Mouse (Mus musculus) embryonic facial prominence, embryonic 15.5 days (tissue): Measurements from ENCODE around the gene Gm12845. TPM values are rescaled to one million over a fixed set of nuclear protein-coding genes. Genes with fewer than 3 reads are reported as not detected.
"Not testable (repeated sequence)": the region's sequence is repeated elsewhere in the genome, so short reads cannot be mapped to it uniquely, and the experiment has no call there.

ENCODE experiments used
- ATAC-seq: fragments of 200-750 bp; cut with Nextera tagmentation; 2 replicates; pipeline ENCODE4 v1.8.0; 2017; ENCODE audit warnings: low read depth, moderate TSS enrichment; ENCODE audit not compliant: insufficient number of reproducible peaks, low FRiP score, low TSS enrichment
- H3K27ac ChIP-seq: fragments of 300-500 bp; sonication (generic); replicated peaks from 2 replicates; pipeline ENCODE4 v1.5.1; 2015; ENCODE audit warnings: mild to moderate bottlenecking, inconsistent platforms
- H3K27me3 ChIP-seq: fragments of 300-500 bp; sonication (generic); 2 replicates; pipeline ENCODE4 v1.6.1; 2015; ENCODE audit warnings: inconsistent platforms
- H3K36me3 ChIP-seq: fragments of 300-500 bp; sonication (generic); 2 replicates; pipeline ENCODE4 v1.6.1; 2015; ENCODE audit warnings: mild to moderate bottlenecking, inconsistent platforms
- H3K4me1 ChIP-seq: fragments of 300-500 bp; sonication (generic); 2 replicates; pipeline ENCODE4 v1.6.1; 2015; ENCODE audit warnings: inconsistent platforms
- H3K4me2 ChIP-seq: fragments of 300-500 bp; sonication (generic); replicated peaks from 2 replicates; pipeline ENCODE4 v1.6.1; 2015; ENCODE audit warnings: mild to moderate bottlenecking, inconsistent platforms
- H3K4me3 ChIP-seq: fragments of 300-500 bp; sonication (generic); replicated peaks from 2 replicates; pipeline ENCODE4 v1.5.1; 2015; ENCODE audit warnings: mild to moderate bottlenecking, inconsistent platforms
- H3K9ac ChIP-seq: fragments of 300-500 bp; sonication (generic); 2 replicates; pipeline ENCODE4 v1.6.1; 2015; ENCODE audit warnings: inconsistent platforms
- H3K9me3 ChIP-seq: fragments of 300-500 bp; sonication (generic); replicated peaks from 2 replicates; pipeline ENCODE4 v1.6.1; 2016; ENCODE audit warnings: inconsistent platforms
- WGBS: fragments of 180-500 bp; shearing (Covaris S2); methylation state at CpG from one replicate; pipeline ENCODE4 v1.1.7; 2015; 5-methylcytosine and 5-hydroxymethylcytosine counted together
- polyA plus RNA-seq: library from polyadenylated mRNA; unstranded; fragments of >200 nt; fragmentation: Nextera tagmentation; extraction: Ambion mirVana; gene quantifications from 2 replicates; pipeline ENCODE4 v1.2.1, GENCODE M21; 2015

Gm12845 gene
- polyA plus RNA-seq, 1 experiment from 2014 or later = not detected

DNA sequence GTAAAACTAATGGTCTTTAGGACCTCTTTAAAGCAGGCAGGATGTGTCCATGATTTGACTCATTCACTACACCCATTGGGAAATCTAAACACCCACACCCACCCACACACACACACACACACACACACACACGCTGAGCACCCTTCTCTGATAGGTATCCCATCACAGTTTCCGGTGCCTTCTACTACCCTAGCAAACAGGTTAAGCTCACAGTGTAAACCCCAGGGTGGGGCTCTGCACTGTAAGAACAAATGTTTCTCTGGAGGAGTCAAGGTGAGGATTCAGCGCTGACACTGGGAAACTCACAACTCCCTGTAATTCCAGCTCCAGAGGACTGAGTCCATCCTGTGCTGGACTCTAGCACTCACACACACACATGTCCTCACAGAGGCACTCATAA lies 7.7 kb downstream of the Gm12845 start:
- no peaks in the 10 kb centered on the region for H3K9me3 ChIP-seq
- WGBS = 73% methylated on average over 3 of the region's 3 CpGs
- no peak overlapping the region for H3K9ac ChIP-seq
- no peaks in the 10 kb centered on the region for H3K4me1 ChIP-seq
- H3K4me3 ChIP-seq = no peak overlapping the region
- no peaks in the 10 kb centered on the region for H3K36me3 ChIP-seq
- no peak overlapping the region for H3K27ac ChIP-seq
- ATAC-seq = no peak
- no peaks in the 10 kb centered on the region for H3K27me3 ChIP-seq
- no peak overlapping the region for H3K4me2 ChIP-seq

DNA sequence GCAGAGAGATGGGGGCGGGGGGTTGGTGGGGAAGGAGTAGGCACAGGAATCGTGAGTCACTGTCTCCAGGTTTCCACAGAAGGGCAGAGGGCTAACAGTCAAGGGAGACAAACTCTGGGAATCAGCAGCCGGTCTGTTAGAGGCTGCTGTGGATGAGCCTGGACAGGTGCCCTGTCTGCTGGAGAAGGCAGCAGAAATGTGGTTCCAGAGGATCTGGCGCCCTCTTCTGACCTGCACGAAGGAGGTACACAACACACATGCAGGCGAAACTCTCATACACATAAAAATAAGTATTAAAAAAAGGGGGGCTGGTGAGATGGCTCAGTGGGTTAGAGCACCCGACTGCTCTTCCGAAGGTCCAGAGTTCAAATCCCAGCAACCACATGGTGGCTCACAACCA lies 13.3 kb downstream of the Gm12845 start:
- no peaks in the 10 kb centered on the region for H3K36me3 ChIP-seq
- no peaks in the 10 kb centered on the region for H3K4me1 ChIP-seq
- no peak overlapping the region for H3K27ac ChIP-seq
- whole genome bisulfite sequencing = 55% methylated on average over 8 of the region's 8 CpGs
- ATAC-seq = no peak
- H3K4me2 ChIP-seq = no peak overlapping the region
- no peak overlapping the region for H3K9ac ChIP-seq
- H3K9me3 ChIP-seq = no peaks in the 10 kb centered on the region
- H3K4me3 ChIP-seq = no peak overlapping the region
- H3K27me3 ChIP-seq = no peaks in the 10 kb centered on the region

DNA sequence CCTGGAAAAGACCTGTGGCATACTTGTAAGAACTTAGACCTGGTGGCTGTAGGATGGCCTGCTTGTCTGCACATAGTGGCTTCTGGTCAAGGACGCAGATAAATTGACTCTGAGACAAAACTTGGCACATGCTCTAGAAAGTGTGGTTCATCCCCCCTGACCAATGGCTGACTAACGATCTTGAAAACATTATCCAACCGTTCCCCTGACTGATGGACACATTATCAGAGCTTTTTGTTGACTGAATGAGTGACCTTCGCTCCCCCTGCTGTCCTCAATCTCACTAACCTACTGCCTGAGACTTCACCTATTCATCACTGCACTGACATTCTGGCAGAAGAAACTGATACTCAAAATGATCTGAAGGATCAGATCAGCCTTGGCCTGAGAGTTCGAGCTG lies 28.3 kb downstream of the Gm12845 start:
- H3K27me3 ChIP-seq, H3K9me3 ChIP-seq, H3K4me3 ChIP-seq, ATAC-seq, H3K9ac ChIP-seq, H3K4me1 ChIP-seq, H3K4me2 ChIP-seq, H3K27ac ChIP-seq, H3K36me3 ChIP-seq: not testable (repeated sequence)
- 76% methylated on average over 5 of the region's 5 CpGs for WGBS

DNA sequence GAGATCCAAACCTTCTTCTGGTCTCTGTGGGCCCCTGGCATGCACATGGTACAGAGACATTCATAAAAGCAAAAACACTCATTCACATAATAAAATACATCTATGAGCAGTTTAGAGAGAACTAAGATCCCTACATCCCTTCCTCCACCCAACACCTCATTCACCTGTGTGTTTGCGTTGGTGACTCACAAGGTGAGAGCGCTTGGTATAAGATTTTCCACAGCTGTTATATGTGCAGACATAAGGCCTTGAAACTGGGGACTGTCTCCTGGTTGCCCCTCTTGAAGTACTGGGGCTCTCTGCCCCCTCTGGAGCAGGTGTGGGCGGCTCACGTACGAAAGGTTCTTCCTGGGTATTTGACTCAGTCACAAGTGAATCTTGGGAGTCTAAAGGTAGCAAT lies 35.9 kb downstream of the Gm12845 start:
- Histone ChIP-seq H3K4me1 (no peaks in the 10 kb centered on the region), H3K27me3 (no peaks in the 10 kb centered on the region), H3K9ac (no peak overlapping the region), H3K27ac (no peak overlapping the region), H3K4me2 (no peak overlapping the region), H3K4me3 (no peak overlapping the region), H3K36me3 (no peaks in the 10 kb centered on the region), H3K9me3 (no peaks in the 10 kb centered on the region)
- ATAC-seq = no peak
- 94% methylated on average over 5 of the region's 5 CpGs for WGBS

DNA sequence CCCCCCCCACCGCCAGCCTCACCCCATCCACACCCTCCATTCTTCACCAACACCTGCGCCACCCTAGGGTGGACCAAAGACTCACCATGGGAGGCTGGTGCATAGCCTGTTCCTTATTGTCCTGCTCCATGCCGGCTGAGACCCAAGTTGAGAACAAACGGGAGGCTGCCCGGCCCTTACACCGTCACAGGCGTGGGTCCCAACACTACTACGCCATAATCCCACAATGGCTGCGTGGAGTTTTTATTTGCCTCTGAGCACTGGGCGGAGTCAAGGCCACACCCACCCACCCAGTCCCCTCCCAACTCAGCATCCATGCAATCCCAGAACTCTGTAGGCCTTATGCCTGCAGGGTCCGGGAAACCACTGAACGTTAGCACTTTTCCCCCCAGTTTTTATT lies 41.2 kb downstream of the Gm12845 start, which contains the start of gene Klf17:
TSS of gene Klf17 (minus strand) at position 233 of the 400 bp plus-strand sequence.
- no peak for ATAC-seq
- no peak within 1 kb of the TSS for H3K4me2 ChIP-seq
- no peaks in the 10 kb centered on the region for H3K36me3 ChIP-seq

DNA sequence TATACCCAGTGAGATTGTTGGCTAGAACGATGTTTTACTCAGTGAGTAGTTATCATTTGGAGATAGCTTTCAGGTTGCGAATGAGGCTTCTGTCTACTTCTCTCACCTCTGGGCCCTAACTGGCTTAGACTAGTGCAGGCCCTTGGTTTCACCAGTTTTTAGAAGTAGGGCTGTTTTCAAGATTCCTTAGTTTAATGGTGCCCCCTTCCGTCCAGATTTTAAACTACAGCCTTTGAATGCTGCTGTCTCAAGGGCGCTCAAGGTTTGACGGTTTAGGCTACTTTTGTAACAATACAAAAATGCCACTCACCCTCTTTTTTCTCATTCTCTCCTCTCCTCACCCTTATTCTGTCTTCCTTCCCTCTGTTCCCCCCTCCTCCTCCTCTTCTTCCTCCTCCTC lies 46.7 kb downstream of the Gm12845 start:
- Histone ChIP-seq H3K9ac (no peak overlapping the region), H3K4me3 (no peak overlapping the region), H3K9me3 (no peaks in the 10 kb centered on the region), H3K27me3 (no peaks in the 10 kb centered on the region), H3K4me1 (no peaks in the 10 kb centered on the region), H3K27ac (no peak overlapping the region), H3K4me2 (no peak overlapping the region), H3K36me3 (no peaks in the 10 kb centered on the region)
- no peak for ATAC-seq
- 25% methylated on average over 5 of the region's 5 CpGs for WGBS

More for the DNA sequence above, 41.2 kb downstream of the Gm12845 start, which contains the start of gene Klf17:
- WGBS = 66% methylated on average over 12 of the region's 12 CpGs
- Histone ChIP-seq H3K9ac (no peak within 1 kb of the TSS), H3K27me3 (no peaks in the 10 kb centered on the region), H3K27ac (no peak within 1 kb of the TSS), H3K4me3 (no peak within 1 kb of the TSS), H3K9me3 (no peaks in the 10 kb centered on the region), H3K4me1 (no peaks in the 10 kb centered on the region)

DNA sequence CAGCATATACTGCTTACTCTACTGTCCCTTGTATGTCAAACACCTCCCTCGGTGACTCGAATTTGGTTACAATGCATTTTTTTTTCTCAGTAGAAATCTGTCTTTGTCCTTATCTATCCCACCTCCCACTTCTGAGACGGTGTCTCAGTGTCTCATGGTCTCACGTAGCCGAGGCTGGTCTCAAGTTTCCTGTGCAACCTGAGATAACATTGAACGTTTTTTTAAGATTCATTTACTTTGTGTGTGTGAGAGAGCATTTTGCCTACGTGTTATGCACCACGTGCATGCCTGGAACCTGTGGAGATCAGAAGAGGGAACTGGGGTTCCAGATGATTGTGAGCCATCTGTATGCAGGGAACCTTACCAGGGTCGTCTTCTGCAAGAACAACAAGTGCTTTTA lies 48.7 kb downstream of the Gm12845 start:
- Histone ChIP-seq H3K36me3 (no peaks in the 10 kb centered on the region), H3K4me1 (no peaks in the 10 kb centered on the region), H3K4me3 (no peak overlapping the region), H3K4me2 (no peak overlapping the region), H3K9ac (no peak overlapping the region), H3K27me3 (no peaks in the 10 kb centered on the region), H3K27ac (no peak overlapping the region), H3K9me3 (no peaks in the 10 kb centered on the region)
- WGBS = 50% methylated on average over 9 of the region's 9 CpGs
- ATAC-seq = no peak

Other genes starting within 250 kb of the Gm12845 start
- gene Rnf220, start 227.4 kb upstream of the Gm12845 start, polyA plus RNA-seq = 77.6 and 79.2 TPM in 2 replicates
- 159 and 169 TPM in 2 replicates for gene Eri3, start 174.0 kb upstream of the Gm12845 start, polyA plus RNA-seq
- 53.4 and 57.3 TPM in 2 replicates for gene Dmap1, start 42.1 kb upstream of the Gm12845 start, polyA plus RNA-seq
- not detected in 2 replicates for gene Klf17, start 41.2 kb downstream of the Gm12845 start, polyA plus RNA-seq
- 9.4 and 13.2 TPM in 2 replicates for gene Slc6a9, start 110.1 kb downstream of the Gm12845 start, polyA plus RNA-seq
- gene Ccdc24, start 148.1 kb downstream of the Gm12845 start, polyA plus RNA-seq = 1.5 and 3.6 TPM in 2 replicates
- 31.1 and 32.0 TPM in 2 replicates for gene B4galt2, start 159.1 kb downstream of the Gm12845 start, polyA plus RNA-seq
- 252 and 271 TPM in 2 replicates for gene Atp6v0b, start 162.9 kb downstream of the Gm12845 start, polyA plus RNA-seq
- 15.8 and 16.7 TPM in 2 replicates for gene Dph2, start 167.6 kb downstream of the Gm12845 start, polyA plus RNA-seq
- 46.1 and 49.6 TPM in 2 replicates for gene Ipo13, start 190.6 kb downstream of the Gm12845 start, polyA plus RNA-seq
- gene Artn, start 205.4 kb downstream of the Gm12845 start, polyA plus RNA-seq = 2.1 and 4.3 TPM in 2 replicates